Comparison of ENCODE assay signal across 32 mouse cellular contexts in the genomic region with DNA sequence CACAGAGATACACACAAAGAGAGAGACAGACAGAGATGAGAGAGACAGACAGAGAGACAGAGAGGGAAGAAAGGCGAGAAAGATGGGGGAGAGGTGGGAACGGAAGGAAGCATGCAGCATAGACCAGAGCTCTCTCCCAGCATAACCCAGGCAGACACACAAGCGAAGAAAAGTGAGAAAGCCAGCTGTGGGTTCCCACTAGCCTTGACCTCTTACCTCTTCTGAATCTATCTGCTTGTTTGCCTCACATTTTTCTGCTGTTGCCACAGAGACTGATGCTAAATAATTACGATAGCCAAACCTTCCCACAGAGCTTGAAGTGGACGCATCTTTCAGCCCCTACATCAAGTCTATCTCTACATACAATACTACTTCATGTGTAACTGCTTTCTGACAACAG. TPM values are rescaled to one million over a fixed set of nuclear protein-coding genes. Genes with fewer than 3 reads are reported as not detected.
DNase-seq lines count a peak whose midpoint lies in the region; ATAC-seq and TF ChIP-seq lines count a peak whose summit lies in the region.
"Had no signal": no experiment of that assay in that cellular context is flagged by ENCODE, and none has a peak within 500 bp of the region (broad histone marks: within the 10 kb centered on the region; RNA-seq: fewer than 3 reads in every experiment).

No protein-coding gene starts in this region.

- whole genome bisulfite sequencing in liver, postnatal 0 days (ENCODE audit: insufficient replicate concordance), result 55% methylated on average over 5 of the region's 5 CpGs
- WGBS in liver, embryonic 12.5 days (ENCODE audit: insufficient replicate concordance), result 65% methylated on average over 5 of the region's 5 CpGs

- no peak for TF ChIP-seq CTCF in gastrocnemius, adult 2 months (IDR thresholded peaks at IDR 0.05)
- TF ChIP-seq CTCF in liver, postnatal 0 days (IDR thresholded peaks at IDR 0.05; ENCODE audit: low read depth), result no peak
- no peak for TF ChIP-seq CTCF in testis, adult 2 months (IDR thresholded peaks at IDR 0.05; ENCODE audit: control insufficient read depth, insufficient read depth, insufficient replicate concordance, low read depth, low read length)
- TF ChIP-seq CTCF in left cerebral cortex, adult 2 months (IDR thresholded peaks at IDR 0.05), result no peak

- peaks cover 13% of the 10 kb centered on the region; the same call in 1 of the 2 replicates for H3K4me1 ChIP-seq in liver, postnatal 0 days (ENCODE audit: insufficient read depth)
- H3K4me1 ChIP-seq in liver, embryonic 12.5 days, result no peaks in the 10 kb centered on the region
- H3K4me1 ChIP-seq in testis, adult 2 months (ENCODE audit: control insufficient read depth, insufficient read depth, low read length), result no peaks in the 10 kb centered on the region
- H3K4me1 ChIP-seq: embryonic facial prominence, embryonic 12.5 days; forebrain, embryonic 15.5 days; megakaryocyte, embryonic 14.5 days; midbrain, embryonic 15.5 days; neural tube, embryonic 12.5 days; stomach, embryonic 15.5 days had no signal

- TF ChIP-seq POLR2A in testis, adult 2 months (IDR thresholded peaks at IDR 0.05; ENCODE audit: control insufficient read depth, low read depth, low read length), result no peak

- peak overlapping the region; percentile 60 for H3K27ac ChIP-seq in gastrocnemius, adult 2 months
- 0 out of 2 replicates have a peak overlapping the region, but pooled peaks have one; percentile 7 for H3K27ac ChIP-seq in liver, postnatal 0 days (ENCODE audit: low read depth)
- H3K27ac ChIP-seq in liver, embryonic 12.5 days, result no peak overlapping the region
- peak overlapping the region; percentile 33; the same call in 1 of the 2 replicates for H3K27ac ChIP-seq in testis, adult 2 months (ENCODE audit: control insufficient read depth, insufficient read depth, low read depth, low read length)
- H3K27ac ChIP-seq in left cerebral cortex, adult 2 months, result no peak overlapping the region
- H3K27ac ChIP-seq: embryonic facial prominence, embryonic 12.5 days; forebrain, embryonic 10.5 days; forebrain, embryonic 15.5 days; midbrain, embryonic 15.5 days; neural tube, embryonic 12.5 days; stomach, embryonic 15.5 days had no signal

- H3K9me3 ChIP-seq in liver, postnatal 0 days (ENCODE audit: low read length), result no peaks in the 10 kb centered on the region
- no peaks in the 10 kb centered on the region for H3K9me3 ChIP-seq in liver, embryonic 12.5 days (replicated peaks)
- H3K9me3 ChIP-seq: embryonic facial prominence, embryonic 12.5 days; forebrain, embryonic 10.5 days; forebrain, embryonic 15.5 days; heart, embryonic 12.5 days; megakaryocyte, embryonic 14.5 days; midbrain, embryonic 15.5 days; neural tube, embryonic 12.5 days; stomach, embryonic 15.5 days had no signal

- no peaks in the 10 kb centered on the region for H3K36me3 ChIP-seq in liver, postnatal 0 days (replicated peaks; ENCODE audit: insufficient read depth, low read length)
- H3K36me3 ChIP-seq in liver, embryonic 12.5 days, result no peaks in the 10 kb centered on the region
- H3K36me3 ChIP-seq in testis, adult 2 months (ENCODE audit: control insufficient read depth, insufficient read depth, low read length), result no peaks in the 10 kb centered on the region
- H3K36me3 ChIP-seq: embryonic facial prominence, embryonic 12.5 days; forebrain, embryonic 10.5 days; forebrain, embryonic 15.5 days; heart, embryonic 12.5 days; midbrain, embryonic 15.5 days; neural tube, embryonic 12.5 days; stomach, embryonic 15.5 days had no signal

- no peak for TF ChIP-seq EP300 in liver, postnatal 0 days (IDR thresholded peaks at IDR 0.05; ENCODE audit: low read depth)

- H3K4me3 ChIP-seq in gastrocnemius, adult 2 months, result no peak overlapping the region
- H3K4me3 ChIP-seq in liver, postnatal 0 days (ENCODE audit: low read depth, low read length), result no peak overlapping the region
- no peak overlapping the region for H3K4me3 ChIP-seq in liver, embryonic 12.5 days
- H3K4me3 ChIP-seq in testis, adult 2 months (ENCODE audit: control insufficient read depth, low read depth, low read length), result no peak overlapping the region
- no peak overlapping the region for H3K4me3 ChIP-seq in left cerebral cortex, adult 2 months
- H3K4me3 ChIP-seq: embryonic facial prominence, embryonic 12.5 days; forebrain, embryonic 10.5 days; forebrain, embryonic 15.5 days; heart, adult 2 months; heart, embryonic 12.5 days; megakaryocyte, embryonic 14.5 days; midbrain, embryonic 15.5 days; neural tube, embryonic 12.5 days; stomach, embryonic 15.5 days had no signal

- peak; percentile 47 for ATAC-seq in liver, postnatal 0 days
- no peak for ATAC-seq in liver, embryonic 12.5 days
- ATAC-seq: forebrain, embryonic 15.5 days; inflammation-experienced regulatory T-cells, adult 6 months; lung, postnatal 0 days; midbrain, embryonic 15.5 days; Patski had no signal

- DNase-seq in gastrocnemius, adult 2 months, result no peak
- no peak for DNase-seq in gastrocnemius, adult 8-10 months (ENCODE audit: low spot score in 2 of 2)
- no peak for DNase-seq in liver, postnatal 0 days
- no peak for DNase-seq in testis, postnatal 10 days (ENCODE audit: low spot score)
- no peak for DNase-seq in left cerebral cortex, adult 2 months (ENCODE audit: extremely low spot score in 1 of 2, low spot score in 2 of 2)
- DNase-seq: adrenal gland, postnatal 14 days; cerebellum, adult 11-12 months; heart, adult 2 months; heart, postnatal 4 days; kidney, adult 11 months; kidney, postnatal 14 days; layer of hippocampus, adult 9-11 months; liver; lung, adult 18-20 months; lung, postnatal 4 days; right cerebral cortex, postnatal 25 days; thymus, adult 2 months; thymus, postnatal 36 days had no signal

- intact Hi-C loops in gastrocnemius, adult 2 months (cut with DNase I), result no loop called here
- intact Hi-C loops in left cerebral cortex, adult 2 months (cut with DNase I), result no loop called here

- H3K9ac ChIP-seq in liver, postnatal 0 days (replicated peaks), result no peak overlapping the region
- H3K9ac ChIP-seq in liver, embryonic 12.5 days, result no peak overlapping the region
- H3K9ac ChIP-seq: embryonic facial prominence, embryonic 12.5 days; forebrain, embryonic 15.5 days; heart, embryonic 12.5 days; midbrain, embryonic 15.5 days; neural tube, embryonic 12.5 days; stomach, embryonic 15.5 days had no signal

- no peak overlapping the region for H3K4me2 ChIP-seq in liver, postnatal 0 days (ENCODE audit: low read depth, low read length)
- no peak overlapping the region for H3K4me2 ChIP-seq in liver, embryonic 12.5 days
- H3K4me2 ChIP-seq: embryonic facial prominence, embryonic 12.5 days; forebrain, embryonic 15.5 days; heart, embryonic 12.5 days; midbrain, embryonic 15.5 days; neural tube, embryonic 12.5 days; stomach, embryonic 15.5 days had no signal

- H3K27me3 ChIP-seq in liver, postnatal 0 days (ENCODE audit: insufficient read depth, low read length), result no peaks in the 10 kb centered on the region
- no peaks in the 10 kb centered on the region for H3K27me3 ChIP-seq in liver, embryonic 12.5 days (replicated peaks)
- no peaks in the 10 kb centered on the region for H3K27me3 ChIP-seq in testis, adult 2 months (ENCODE audit: control insufficient read depth, insufficient read depth, low read length)
- H3K27me3 ChIP-seq: embryonic facial prominence, embryonic 12.5 days; forebrain, embryonic 15.5 days; megakaryocyte, embryonic 14.5 days; midbrain, embryonic 15.5 days; neural tube, embryonic 12.5 days; Patski; stomach, embryonic 15.5 days had no signal

RNA-seq across cellular contexts. Expression of a gene that starts 24.1 kb away (rescaled TPM):
- 1 to 10 TPM; 4.4 to 7.9 TPM for total RNA-seq in gastrocnemius, adult 2 months (2021)
- 1 to 10 TPM; 3.5 to 5.4 (median 4.2) TPM for total RNA-seq in gastrocnemius, adult 8-10 months (2022)
- 9.8 and 13.7 TPM in 2 replicates for polyA plus RNA-seq in liver, postnatal 0 days (2015; fragmentation: Nextera tagmentation; extraction: Ambion mirVana)
- 10.6 and 11.6 TPM in 2 replicates for polyA plus RNA-seq in liver, embryonic 12.5 days (2016; fragmentation: Nextera tagmentation; extraction: Ambion mirVana)
- polyA plus RNA-seq in testis, adult 2 months (2012; rRNA removed), result 0.89 and 1.4 TPM in 2 replicates
- total RNA-seq in left cerebral cortex, adult 2 months (2021), result 10 to 100 TPM; 14.6 to 16.4 TPM
- total RNA-seq: MEL had no signal
- polyA plus RNA-seq: inflammation-experienced regulatory T-cells, adult 6 months had no signal

Comparison
In these comparisons a context has a peak if more than half of its experiments do, and no peak if none do; other contexts are left out.
1. H3K27ac ChIP-seq: peak in gastrocnemius, adult 2 months (single experiment), liver, postnatal 0 days (single experiment) and testis, adult 2 months (single experiment); none in liver, embryonic 12.5 days (single experiment) and left cerebral cortex, adult 2 months (single experiment).